Mouse (Mus musculus) embryonic stem cell, embryonic (primary cell): ENCODE measurements around the gene Chid1.

Source experiments
- CTCF ChIA-PET, 4 experiments: fragments of 300-600 bp in 2 of 4; fragments of 350-600 bp in 2 of 4; sonication (Branson Sonifier 250); formaldehyde crosslinking; loops; one replicate each; lab custom pipeline; 2022; ENCODE audit warnings: inconsistent platforms in 2 of 4; lab: Charles Lee
- POLR2A ChIA-PET, 4 experiments: fragments of 300-600 bp in 2 of 4; fragments of 350-600 bp in 2 of 4; sonication (Branson Sonifier 250); formaldehyde crosslinking; loops; one replicate each; lab custom pipeline; 2022; ENCODE audit warnings: antibody characterized with exemption in 4 of 4, inconsistent platforms in 1 of 4; lab: Charles Lee

Gene Chid1

DNA sequence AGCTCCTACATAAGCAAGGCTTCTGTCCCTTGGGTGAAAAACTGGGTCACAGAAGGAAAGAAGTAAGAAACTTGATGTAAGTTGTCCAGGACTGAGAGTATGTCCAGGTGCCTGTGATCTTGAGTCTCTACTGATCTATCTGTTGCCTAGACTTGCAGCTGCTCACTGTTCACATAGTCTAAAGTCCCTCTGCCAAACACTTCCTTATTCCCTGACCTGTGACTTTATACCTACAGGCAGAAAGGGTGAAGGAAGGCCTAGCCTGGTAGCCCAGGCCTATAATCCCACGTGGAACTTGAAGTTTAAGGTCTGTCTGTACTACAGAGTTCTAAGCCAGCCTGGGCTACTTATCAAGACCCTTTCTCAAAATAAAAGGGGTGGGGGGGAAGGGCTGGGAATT lies 4.1 kb downstream of the Chid1 start:
- POLR2A ChIA-PET, result interaction anchor here in 2 of 4 experiments (1.0 to 1.5 kb wide), 4 partner anchors 19 to 67 kb away, joined by 4 to 6 read pairs (median 4); no protein-coding TSS in a partner anchor

DNA sequence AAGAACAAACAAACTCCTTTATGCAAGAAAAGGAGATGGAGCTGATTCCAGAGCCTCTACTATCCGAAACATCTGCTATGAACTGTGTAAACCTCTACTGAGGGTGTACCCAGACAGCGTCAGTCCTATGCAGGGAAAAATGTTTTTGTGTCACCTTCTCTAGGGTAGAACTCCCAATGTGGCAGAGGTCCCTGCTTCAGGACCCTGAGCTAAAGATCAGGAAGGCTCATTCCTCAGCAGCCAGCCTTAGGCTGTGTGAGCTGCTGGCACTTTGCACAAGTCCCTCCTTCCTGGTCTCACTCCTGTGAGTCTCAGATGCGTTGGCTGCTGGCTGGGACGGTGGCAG lies 14.1 kb downstream of the Chid1 start:
- CTCF ChIA-PET, result interaction anchor here (0.6 to 5.7 kb wide), 18 partner anchors 9 to 145 kb away, joined by 3 to 49 read pairs (median 4); partner anchors contain the start of genes Cracr2b (in 2 of the 4) and Chid1 (in 1 of the 4)

More for the DNA sequence above, 4.1 kb downstream of the Chid1 start:
- CTCF ChIA-PET, result interaction anchor here in 3 of 4 experiments (0.6 to 1.2 kb wide), 6 partner anchors 10 to 527 kb away, joined by 3 to 4 read pairs (median 3); no protein-coding TSS in a partner anchor

DNA sequence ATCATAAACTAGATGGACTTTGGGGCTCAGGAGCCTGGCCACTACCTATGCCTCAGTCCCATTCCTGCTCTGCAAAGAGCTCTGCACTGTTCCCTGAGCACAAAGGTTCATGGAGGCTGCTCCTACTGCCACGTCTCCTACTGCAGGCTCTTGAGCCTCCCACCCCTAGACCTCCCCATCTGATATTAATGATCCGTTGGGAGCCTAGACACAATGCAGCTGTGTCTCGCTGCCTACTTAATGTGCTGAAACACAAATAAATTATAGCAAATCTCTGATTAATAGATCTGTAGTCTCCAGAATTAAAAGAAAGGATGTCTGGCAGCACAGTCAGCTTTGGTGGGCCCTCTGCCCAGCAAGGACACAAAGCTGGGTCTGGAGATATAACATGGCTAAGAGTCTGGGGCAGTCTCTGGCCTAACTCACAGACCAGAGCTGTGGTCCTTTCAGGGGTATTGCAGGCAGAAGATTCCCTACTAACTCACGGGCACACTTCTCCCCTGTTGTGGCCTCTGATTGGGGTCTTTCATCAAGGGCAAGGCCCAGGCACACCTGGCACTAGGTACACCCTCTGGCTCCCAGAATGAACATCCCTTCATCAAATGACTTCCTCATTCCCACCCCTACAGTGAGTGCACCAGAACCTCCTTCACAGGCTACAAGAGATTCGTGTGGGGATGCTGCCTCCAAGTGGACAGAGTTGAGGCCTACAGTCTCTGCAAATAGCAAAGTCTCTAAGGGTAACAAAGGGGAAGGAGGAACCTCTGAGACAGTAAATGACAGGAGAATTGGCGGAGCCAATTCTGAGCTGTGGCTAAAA lies 14.7 kb downstream of the Chid1 start:
- POLR2A ChIA-PET, result interaction anchor here in 2 of 4 experiments (0.9 to 1.6 kb wide), 3 partner anchors 38 to 48 kb away, joined by 3 to 5 read pairs (median 3); no protein-coding TSS in a partner anchor
- CTCF ChIA-PET, result interaction anchor here (0.6 to 5.7 kb wide), 18 partner anchors 10 to 145 kb away, joined by 3 to 49 read pairs (median 4); partner anchors contain the start of genes Cracr2b (in 2 of the 4) and Chid1 (in 1 of the 4)

More for the DNA sequence above, 14.1 kb downstream of the Chid1 start:
- POLR2A ChIA-PET, result interaction anchor here in 1 of 4 experiments (0.9 to 1.6 kb wide), 2 partner anchors 44 kb away, joined by 3 to 5 read pairs; no protein-coding TSS in a partner anchor

DNA sequence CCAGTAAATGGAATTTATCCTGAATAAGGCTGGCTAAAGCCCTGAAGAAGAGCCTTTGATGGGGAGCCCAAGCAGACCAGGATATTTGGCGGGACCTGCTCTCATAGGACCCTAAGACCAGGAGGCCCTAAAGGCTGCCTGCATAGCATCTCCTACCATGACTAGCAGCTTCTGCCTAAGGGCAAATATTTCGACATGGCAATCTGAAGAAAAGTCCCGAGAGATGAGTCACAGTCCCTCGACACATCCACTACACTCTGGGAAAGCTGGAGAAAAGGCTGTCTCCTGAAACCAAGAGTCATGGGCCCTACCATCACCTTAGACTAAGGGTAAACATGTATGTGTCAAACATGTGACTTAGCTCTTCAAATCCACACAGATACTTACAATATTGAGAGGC lies 15.4 kb downstream of the Chid1 start:
- POLR2A ChIA-PET, result interaction anchor here in 2 of 4 experiments (0.9 to 1.6 kb wide), 3 partner anchors 37 to 48 kb away, joined by 3 to 5 read pairs (median 3); no protein-coding TSS in a partner anchor
- CTCF ChIA-PET, result interaction anchor here in 3 of 4 experiments (1.2 to 5.7 kb wide), 7 partner anchors 33 to 115 kb away, joined by 4 to 49 read pairs (median 7); no protein-coding TSS in a partner anchor

GRCm38 (mm10) chr7:141523007-141523406 lies 16.6 kb downstream of the Chid1 start:
- ChIA-PET CTCF (interaction anchor here in 3 of 4 experiments (0.8 to 5.7 kb wide), 8 partner anchors 12 to 614 kb away, joined by 3 to 49 read pairs (median 4); partner anchors contain the start of gene Taldo1 (in 1 of the 3)), POLR2A (interaction anchor here in 2 of 4 experiments (0.5 to 1.8 kb wide), 7 partner anchors 9 to 615 kb away, joined by 3 to 5 read pairs (median 4); no protein-coding TSS in a partner anchor)

GRCm38 (mm10) chr7:141519795-141520194 lies 19.9 kb downstream of the Chid1 start:
- CTCF ChIA-PET, result interaction anchor here in 1 of 4 experiments (2.8 kb wide), 1 partner anchor 39 kb away, joined by 13 read pairs; no protein-coding TSS in a partner anchor
- POLR2A ChIA-PET, result interaction anchor here in 1 of 4 experiments (0.9 to 1.6 kb wide), 2 partner anchors 8 to 20 kb away, joined by 3 to 5 read pairs; partner anchors contain the start of gene Chid1

DNA sequence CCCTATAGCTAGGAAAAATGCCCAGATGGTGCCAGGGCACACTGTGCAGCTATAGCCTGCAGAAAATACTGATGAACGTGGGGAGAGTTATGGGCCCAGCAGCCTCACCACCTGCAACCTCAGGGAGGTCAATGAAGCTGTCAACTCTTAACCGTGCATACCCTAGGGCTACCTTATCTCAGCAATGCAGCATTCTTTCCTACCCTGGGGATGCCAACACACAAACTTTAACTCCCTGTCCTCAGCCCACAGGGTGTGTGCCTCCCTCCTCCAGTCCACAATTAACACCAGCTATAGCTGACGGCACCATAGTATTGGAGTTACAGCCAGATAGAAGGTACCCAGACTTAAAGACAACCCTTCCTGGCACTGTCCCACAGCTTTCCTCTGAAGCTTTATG lies 20.7 kb downstream of the Chid1 start:
- POLR2A ChIA-PET, result interaction anchor here in 1 of 4 experiments (0.8 kb wide), 1 partner anchor 44 kb away, joined by 4 read pairs; the partner anchor contains the start of genes Polr2l and Tspan4
- CTCF ChIA-PET, result interaction anchor here in 1 of 4 experiments (2.8 kb wide), 1 partner anchor 38 kb away, joined by 13 read pairs; no protein-coding TSS in a partner anchor

- ChIA-PET POLR2A (no interaction called here), CTCF (interaction anchor here in 1 of 4 experiments (0.6 kb wide), 1 partner anchor 116 kb away, joined by 3 read pairs; no protein-coding TSS in a partner anchor)
Observed at GRCm38 (mm10) chr7:141518296-141518695, 21.4 kb downstream of the Chid1 start.

DNA sequence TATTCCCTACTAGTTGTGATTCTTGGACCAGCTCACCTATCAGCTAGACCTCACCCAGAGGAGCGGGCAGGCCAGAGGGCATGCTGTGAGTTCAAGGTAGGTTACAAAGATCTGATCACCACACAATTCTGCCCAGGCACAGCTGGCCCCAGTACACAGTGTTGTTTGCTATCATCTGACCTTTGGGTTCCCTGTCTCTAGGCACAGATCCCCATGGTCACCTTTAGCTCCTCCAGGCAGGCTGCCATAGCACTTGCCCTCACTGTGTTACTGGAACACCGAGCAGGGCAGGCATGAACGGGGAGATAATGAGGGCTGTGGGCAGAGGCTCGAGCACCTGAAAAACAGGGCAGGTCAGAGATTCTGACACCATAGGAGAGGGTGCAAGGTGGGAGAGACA lies 22.0 kb downstream of the Chid1 start:
- CTCF ChIA-PET, result no interaction called here
- POLR2A ChIA-PET, result interaction anchor here in 1 of 4 experiments (1.1 to 1.5 kb wide), 3 partner anchors 22 to 79 kb away, joined by 3 to 4 read pairs (median 4); partner anchors contain the start of genes Chid1, Polr2l and Tspan4

GRCm38 (mm10) chr7:141510681-141511191 lies 28.9 kb downstream of the Chid1 start:
- POLR2A ChIA-PET, result interaction anchor here in 3 of 4 experiments (0.5 to 1.8 kb wide), 3 partner anchors 15 to 74 kb away, joined by 4 read pairs; partner anchors contain the start of gene Chid1 (in 1 of the 3)
- CTCF ChIA-PET, result interaction anchor here (0.6 to 2.1 kb wide), 6 partner anchors 12 to 1286 kb away, joined by 3 to 11 read pairs (median 4); no protein-coding TSS in a partner anchor

DNA sequence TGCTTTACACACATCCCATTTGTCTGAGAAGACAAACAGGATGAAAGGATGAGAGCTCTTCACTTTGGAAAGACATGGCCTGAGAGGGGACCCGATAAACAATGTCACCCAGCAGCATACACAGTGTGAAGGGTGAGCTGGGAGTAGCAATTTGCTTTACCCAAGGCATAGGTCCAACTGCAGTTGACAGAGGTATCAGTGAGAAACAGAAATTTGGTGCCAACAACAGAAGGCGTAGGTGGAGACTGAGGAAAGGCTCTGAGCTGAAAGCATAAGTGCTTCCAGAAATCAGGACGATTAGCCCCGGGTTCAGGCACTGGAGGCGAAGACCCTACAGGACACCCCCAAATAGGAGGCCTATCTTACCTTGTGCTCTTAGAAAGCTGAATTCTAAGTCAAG lies 29.5 kb downstream of the Chid1 start:
- ChIA-PET CTCF (interaction anchor here in 3 of 4 experiments (1.4 to 2.1 kb wide), 3 partner anchors 13 to 29 kb away, joined by 4 to 11 read pairs (median 4); no protein-coding TSS in a partner anchor), POLR2A (interaction anchor here in 3 of 4 experiments (0.6 to 1.8 kb wide), 6 partner anchors 14 to 60 kb away, joined by 3 to 4 read pairs (median 4); partner anchors contain the start of genes Chid1 (in 1 of the 3), Polr2l (in 1 of the 3) and Tspan4 (in 1 of the 3))

GRCm38 (mm10) chr7:141508160-141508559 lies 31.5 kb downstream of the Chid1 start:
- CTCF ChIA-PET, result no interaction called here
- POLR2A ChIA-PET, result no interaction called here

- POLR2A ChIA-PET, result no interaction called here
- CTCF ChIA-PET, result interaction anchor here in 2 of 4 experiments (0.7 to 1.7 kb wide), 2 partner anchors 25 to 157 kb away, joined by 6 read pairs; no protein-coding TSS in a partner anchor
Observed at GRCm38 (mm10) chr7:141506278-141506677, 33.4 kb downstream of the Chid1 start.

GRCm38 (mm10) chr7:141502556-141502905 lies 37.1 kb downstream of the Chid1 start:
- CTCF ChIA-PET, result interaction anchor here in 2 of 4 experiments (0.5 to 1.5 kb wide), 5 partner anchors 9 to 201 kb away, joined by 3 read pairs; no protein-coding TSS in a partner anchor
- POLR2A ChIA-PET, result interaction anchor here in 2 of 4 experiments (0.8 to 1.5 kb wide), 7 partner anchors 14 to 37 kb away, joined by 3 to 8 read pairs (median 3); partner anchors contain the start of genes Chid1 (in 1 of the 2), Polr2l (in 1 of the 2) and Tspan4 (in 1 of the 2)

GRCm38 (mm10) chr7:141501820-141502555 lies 37.7 kb downstream of the Chid1 start:
- ChIA-PET POLR2A (interaction anchor here in 2 of 4 experiments (0.8 to 1.5 kb wide), 6 partner anchors 14 to 38 kb away, joined by 3 to 8 read pairs (median 3); partner anchors contain the start of genes Chid1 (in 1 of the 2), Polr2l (in 1 of the 2) and Tspan4 (in 1 of the 2)), CTCF (interaction anchor here in 2 of 4 experiments (0.5 to 1.5 kb wide), 5 partner anchors 10 to 202 kb away, joined by 3 read pairs; no protein-coding TSS in a partner anchor)

- ChIA-PET POLR2A (interaction anchor here in 2 of 4 experiments (0.6 to 2.7 kb wide), 6 partner anchors 11 to 83 kb away, joined by 3 to 15 read pairs (median 4); partner anchors contain the start of genes Polr2l (in 1 of the 2) and Tspan4 (in 1 of the 2)), CTCF (interaction anchor here in 1 of 4 experiments (4.1 kb wide), 1 partner anchor 17 kb away, joined by 16 read pairs; no protein-coding TSS in a partner anchor)
Observed at GRCm38 (mm10) chr7:141497600-141497999, 42.1 kb downstream of the Chid1 start.
